Mouse (Mus musculus): ENCODE data around the gene Hpgds. TPM values are rescaled to one million over a fixed set of nuclear protein-coding genes. Genes with fewer than 3 reads are reported as not detected.

The Hpgds gene
- total RNA-seq, 2 experiments from 2014 or later = 1.4 to 1.6 TPM

Other genes starting within 250 kb of the Hpgds start
- gene Smarcad1, start 102.3 kb downstream of the Hpgds start, total RNA-seq (2021) = 10 to 100 TPM; 24.1 to 25.5 TPM
- not detected for gene C130060K24Rik, start 236.2 kb upstream of the Hpgds start, total RNA-seq (2021)

Data from heart, postnatal 14 days (tissue).